Mouse (Mus musculus) small intestine, adult 2 months (tissue): ENCODE data around the gene Sgms1.

ENCODE experiments used
- CTCF ChIP-seq: fragments of 200-500 bp; IDR thresholded peaks from 2 replicates; pipeline ENCODE4 v1.5.1; 2012; ENCODE audit warnings: low read depth, mild to moderate bottlenecking, control low read depth, inconsistent platforms, low read length, moderate library complexity, mixed read lengths; ENCODE audit not compliant: insufficient replicate concordance, insufficient read length; ENCODE audit errors: extremely low read depth
- POLR2A ChIP-seq: fragments of 200-500 bp; IDR thresholded peaks from 2 replicates; pipeline ENCODE4 v1.6.1; 2012; ENCODE audit warnings: low read depth, mild to moderate bottlenecking, control low read depth, inconsistent platforms, low read length, moderate library complexity

DNA sequence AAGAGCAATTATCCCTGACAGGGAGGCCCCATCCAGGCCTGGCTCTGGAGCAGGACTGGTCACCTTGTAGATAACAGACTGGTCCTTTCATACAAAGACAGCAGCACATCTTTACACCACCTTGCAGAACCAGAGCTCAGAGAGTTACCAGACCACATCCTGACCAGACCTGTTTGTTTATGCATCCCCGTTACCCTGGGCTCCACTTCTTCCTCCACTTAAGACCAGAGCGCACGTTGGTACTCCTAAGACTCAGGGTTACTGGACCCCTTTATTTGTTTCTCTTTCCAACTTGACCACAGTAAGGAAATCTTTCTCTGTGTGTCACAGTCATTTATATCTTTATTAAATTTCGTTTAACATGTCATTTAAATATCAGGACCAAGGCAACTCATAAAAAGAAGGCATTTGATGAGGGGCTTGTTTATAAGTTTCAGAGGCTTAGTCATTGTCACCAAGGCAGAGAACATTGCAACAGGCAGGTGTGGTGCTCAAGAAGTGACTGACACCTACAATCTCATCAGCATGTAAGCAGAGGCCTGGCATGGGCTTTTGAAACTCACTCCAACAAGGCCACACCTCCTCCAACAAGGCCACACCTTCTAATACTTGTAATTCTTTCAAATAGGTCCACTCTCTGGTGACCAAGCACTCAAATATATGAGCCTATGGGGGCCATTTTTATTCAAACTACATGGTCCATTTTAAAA, 132.7 kb downstream of the Sgms1 start:
- TF ChIP-seq CTCF (no peak), POLR2A (no peak)
